ENCODE assay signal across 19 mouse cellular contexts in the genomic region with DNA sequence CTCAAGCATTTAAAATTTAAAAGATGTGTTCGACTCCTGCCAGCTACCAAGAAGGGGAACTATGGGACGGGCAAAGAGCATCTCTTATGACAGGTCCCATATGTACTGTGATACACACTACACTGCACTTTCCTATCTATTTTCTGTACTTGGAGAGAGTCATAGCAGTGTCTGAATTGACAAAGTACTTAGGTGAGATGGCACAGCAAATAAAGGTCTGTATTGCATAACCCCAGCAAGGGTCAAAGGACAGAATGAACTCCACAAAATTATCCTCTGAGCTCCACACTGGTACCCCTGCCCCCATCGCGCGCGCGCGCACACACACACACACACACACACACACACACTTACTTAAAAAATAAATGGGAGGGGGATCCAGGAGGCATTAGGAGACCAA.
"Had no signal": no experiment of that assay in that cellular context is flagged by ENCODE, and none has a peak within 500 bp of the region (broad histone marks: within the 10 kb centered on the region; RNA-seq: fewer than 3 reads in every experiment).

No protein-coding gene starts in this region.

- H3K9me3 ChIP-seq: limb, embryonic 15.5 days; lung, embryonic 15.5 days; megakaryocyte, embryonic 14.5 days; midbrain, embryonic 13.5 days; midbrain, embryonic 15.5 days; neural tube, embryonic 12.5 days had no signal

- H3K4me2 ChIP-seq: limb, embryonic 15.5 days; lung, embryonic 15.5 days; midbrain, embryonic 11.5 days; midbrain, embryonic 13.5 days; midbrain, embryonic 15.5 days; neural tube, embryonic 12.5 days had no signal

- H3K9ac ChIP-seq: limb, embryonic 15.5 days; liver, embryonic 14.5 days; lung, embryonic 15.5 days; midbrain, embryonic 13.5 days; midbrain, embryonic 15.5 days; neural tube, embryonic 12.5 days had no signal

- H3K4me3 ChIP-seq: limb, embryonic 15.5 days; lung, embryonic 15.5 days; megakaryocyte, embryonic 14.5 days; midbrain, embryonic 13.5 days; midbrain, embryonic 15.5 days; neural tube, embryonic 12.5 days had no signal

- ATAC-seq: lung, postnatal 0 days; midbrain, embryonic 13.5 days; midbrain, embryonic 15.5 days had no signal

- H3K27me3 ChIP-seq: limb, embryonic 15.5 days; lung, embryonic 15.5 days; megakaryocyte, embryonic 14.5 days; midbrain, embryonic 13.5 days; midbrain, embryonic 15.5 days; neural tube, embryonic 12.5 days had no signal

- DNase-seq: lung, adult 2 months; lung, postnatal 14 days; lung, postnatal 36 days; right cerebral cortex, postnatal 14 days; right cerebral cortex, postnatal 4 days; spleen, adult 18-20 months; thymus, adult 18-20 months; thymus, postnatal 14 days; thymus, postnatal 36 days had no signal

- H3K27ac ChIP-seq: limb, embryonic 15.5 days; liver, embryonic 14.5 days; lung, embryonic 15.5 days; macrophage; midbrain, embryonic 13.5 days; midbrain, embryonic 15.5 days; neural tube, embryonic 12.5 days had no signal
